Comparison of ENCODE assay signal across 12 mouse cellular contexts in the genomic region with DNA sequence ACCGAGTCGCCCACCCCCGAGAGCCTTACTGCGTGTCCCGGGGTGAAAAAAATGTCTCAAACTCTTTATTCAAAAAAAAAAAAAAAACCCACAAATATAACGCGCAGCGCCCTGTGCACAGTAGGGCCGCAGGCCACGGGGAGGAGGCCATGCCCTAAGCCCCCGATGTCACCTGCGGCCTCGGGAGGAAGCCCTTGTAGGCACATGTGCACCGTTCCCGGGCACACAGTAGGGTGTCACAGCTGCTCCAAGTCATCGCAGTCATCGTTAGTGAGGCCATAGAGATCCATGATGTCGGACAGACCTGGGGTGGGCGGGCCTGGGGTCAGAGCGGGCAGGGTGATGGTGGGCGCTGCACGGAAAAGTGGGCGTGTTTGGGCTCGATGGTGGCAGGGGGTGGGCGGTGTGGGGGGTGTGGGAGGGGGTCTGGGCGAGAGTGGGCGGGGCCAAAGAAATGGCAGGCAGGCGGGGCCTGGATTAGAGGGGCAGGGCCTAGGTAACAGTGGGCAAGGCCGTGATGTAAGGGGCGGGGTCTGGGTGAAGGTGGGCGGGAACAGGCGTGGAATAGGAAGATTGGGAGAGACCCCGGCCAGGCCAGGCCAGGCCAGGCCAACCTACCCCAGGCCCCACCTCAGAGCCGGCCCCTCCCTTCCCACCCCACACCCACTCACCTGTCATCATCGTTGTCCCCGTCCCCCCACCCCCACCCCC. TPM values are rescaled to one million over a fixed set of nuclear protein-coding genes. Genes with fewer than 3 reads are reported as not detected.
DNase-seq lines count a peak whose midpoint lies in the region; ATAC-seq and TF ChIP-seq lines count a peak whose summit lies in the region.
"Had no signal": no experiment of that assay in that cellular context is flagged by ENCODE, and none has a peak within 500 bp of the region (broad histone marks: within the 10 kb centered on the region; RNA-seq: fewer than 3 reads in every experiment).

No protein-coding gene starts in this region.

- H3K4me3 ChIP-seq in midbrain, embryonic 13.5 days (replicated peaks), result no peak overlapping the region
- no peak overlapping the region for H3K4me3 ChIP-seq in midbrain, embryonic 11.5 days (ENCODE audit: low read depth, low read length)
- peak overlapping the region; percentile 69 for H3K4me3 ChIP-seq in ES-Bruce4 (ENCODE audit: low read depth, low read length)
- H3K4me3 ChIP-seq: liver, embryonic 15.5 days; midbrain, embryonic 15.5 days; neural tube, embryonic 12.5 days had no signal

- no peak for TF ChIP-seq EP300 in ES-Bruce4 (IDR thresholded peaks at IDR 0.05; ENCODE audit: insufficient read depth, low read depth, low read length)

- ATAC-seq in midbrain, embryonic 13.5 days, result peak; percentile 12; the same call in 1 of the 2 replicates
- ATAC-seq in midbrain, embryonic 11.5 days (ENCODE audit: low FRiP score), result no peak
- no peak for ATAC-seq in erythroid progenitor cell, adult 5-6 weeks (replicated peaks; ENCODE audit: low FRiP score, poor library complexity, severe bottlenecking)
- ATAC-seq: midbrain, embryonic 15.5 days had no signal

- H3K4me2 ChIP-seq in midbrain, embryonic 13.5 days (replicated peaks), result no peak overlapping the region
- H3K4me2 ChIP-seq in midbrain, embryonic 11.5 days, result no peak overlapping the region
- H3K4me2 ChIP-seq: liver, embryonic 15.5 days; midbrain, embryonic 15.5 days; neural tube, embryonic 12.5 days had no signal

- H3K36me3 ChIP-seq in midbrain, embryonic 13.5 days, result peaks cover 18% of the 10 kb centered on the region
- H3K36me3 ChIP-seq in midbrain, embryonic 11.5 days (ENCODE audit: control insufficient read depth, insufficient read depth, low read length), result 0 out of 2 replicates have a peak, but pooled peaks cover 3% of the 10 kb centered on the region
- H3K36me3 ChIP-seq in ES-Bruce4 (ENCODE audit: control insufficient read depth, insufficient read depth, low read length, poor library complexity, severe bottlenecking), result no peaks in the 10 kb centered on the region
- H3K36me3 ChIP-seq in splenic B cell, adult 2 months (ENCODE audit: control insufficient read depth, insufficient read depth, low read length, poor library complexity, severe bottlenecking), result peaks cover 3% of the 10 kb centered on the region

- no peak overlapping the region for H3K9ac ChIP-seq in midbrain, embryonic 13.5 days (replicated peaks)
- no peak overlapping the region for H3K9ac ChIP-seq in midbrain, embryonic 11.5 days (ENCODE audit: low read length)
- peak overlapping the region; percentile 19 for H3K9ac ChIP-seq in ES-Bruce4 (ENCODE audit: low read depth, poor library complexity, severe bottlenecking)
- H3K9ac ChIP-seq: liver, embryonic 15.5 days; midbrain, embryonic 15.5 days; neural tube, embryonic 12.5 days had no signal

- DNase-seq in gastrocnemius, postnatal 10 days, result peak; percentile 9
- no peak for DNase-seq in gastrocnemius, postnatal 25 days
- no peak for DNase-seq in midbrain, embryonic 11.5 days (ENCODE audit: low spot score, missing footprints)
- DNase-seq in splenic B cell, adult 2 months (ENCODE audit: low read depth, low spot score), result peak; percentile 22
- DNase-seq in spleen, postnatal 4 days (ENCODE audit: low spot score in 2 of 2), result no peak
- DNase-seq: thymus, adult 18-20 months had no signal

- 91% methylated on average over 34 of the region's 36 CpGs for WGBS in midbrain, embryonic 13.5 days
- 90% methylated on average over 34 of the region's 36 CpGs for WGBS in midbrain, embryonic 11.5 days

- no peak for TF ChIP-seq POLR2A in ES-Bruce4 (IDR thresholded peaks at IDR 0.05; ENCODE audit: insufficient read depth, low read length)

- H3K27ac ChIP-seq in midbrain, embryonic 13.5 days, result no peak overlapping the region
- H3K27ac ChIP-seq in midbrain, embryonic 11.5 days (ENCODE audit: low read depth, low read length), result no peak overlapping the region
- 0 out of 2 replicates have a peak overlapping the region, but pooled peaks have one; percentile 3 for H3K27ac ChIP-seq in ES-Bruce4 (ENCODE audit: insufficient read depth, low read length)
- H3K27ac ChIP-seq: liver, embryonic 15.5 days; midbrain, embryonic 15.5 days; neural tube, embryonic 12.5 days had no signal

- peaks cover 44% of the 10 kb centered on the region for H3K9me3 ChIP-seq in midbrain, embryonic 13.5 days
- peaks cover 36% of the 10 kb centered on the region for H3K9me3 ChIP-seq in midbrain, embryonic 11.5 days (ENCODE audit: control insufficient read depth, low read length)
- no peaks in the 10 kb centered on the region for H3K9me3 ChIP-seq in ES-Bruce4 (replicated peaks; ENCODE audit: control insufficient read depth, insufficient read depth, low read length, poor library complexity, severe bottlenecking)

- H3K4me1 ChIP-seq in midbrain, embryonic 13.5 days (replicated peaks), result no peaks in the 10 kb centered on the region
- H3K4me1 ChIP-seq in midbrain, embryonic 11.5 days (ENCODE audit: control insufficient read depth, insufficient read depth, low read length), result no peaks in the 10 kb centered on the region
- H3K4me1 ChIP-seq in ES-Bruce4 (ENCODE audit: control insufficient read depth, insufficient read depth, low read length), result no peaks in the 10 kb centered on the region
- H3K4me1 ChIP-seq: liver, embryonic 15.5 days; midbrain, embryonic 15.5 days; neural tube, embryonic 12.5 days had no signal

- TF ChIP-seq CTCF in ES-Bruce4 (IDR thresholded peaks at IDR 0.05; ENCODE audit: low read depth, low read length), result no peak

- H3K27me3 ChIP-seq in midbrain, embryonic 13.5 days, result no peaks in the 10 kb centered on the region
- no peaks in the 10 kb centered on the region for H3K27me3 ChIP-seq in midbrain, embryonic 11.5 days (ENCODE audit: control insufficient read depth, insufficient read depth, low read length)
- no peaks in the 10 kb centered on the region for H3K27me3 ChIP-seq in ES-Bruce4 (ENCODE audit: control insufficient read depth, insufficient read depth, low read length, poor library complexity, severe bottlenecking)
- H3K27me3 ChIP-seq in splenic B cell, adult 2 months (ENCODE audit: control insufficient read depth, insufficient read depth, low read length, poor library complexity, severe bottlenecking), result no peaks in the 10 kb centered on the region
- H3K27me3 ChIP-seq: liver, embryonic 15.5 days; midbrain, embryonic 15.5 days; neural tube, embryonic 12.5 days had no signal

RNA-seq across cellular contexts. Expression of gene Crlf2, which starts 8.4 kb away (rescaled TPM):
- total RNA-seq in gastrocnemius, postnatal 10 days (2021), result 10 to 100 TPM; 10.4 to 13.1 TPM
- total RNA-seq in gastrocnemius, postnatal 25 days (2021), result 1 to 10 TPM; 3.0 to 4.4 TPM
- polyA plus RNA-seq in midbrain, embryonic 13.5 days (2015; fragmentation: Nextera tagmentation; extraction: Ambion mirVana), result 7.7 and 8.9 TPM in 2 replicates
- polyA plus RNA-seq in midbrain, embryonic 11.5 days (2014; fragmentation: Nextera tagmentation; extraction: Ambion mirVana), result 2.4 and 2.9 TPM in 2 replicates
- polyA plus RNA-seq in ES-Bruce4 (2011; ENCODE audit: insufficient read depth, insufficient read length, low read depth, missing spikeins), result 9.4 and 15.6 TPM in 2 replicates
- 9.2 TPM in 1 of 2 replicates, not detected in the other for total RNA-seq in erythroid progenitor cell, adult 5-6 weeks (2015; ENCODE audit: low replicate concordance)
- total RNA-seq in erythroid progenitor cell, adult 5-6 weeks (2017; ENCODE audit: low replicate concordance), result 3.0 and 3.6 TPM in 2 replicates

Comparison
In these comparisons a context has a peak if more than half of its experiments do, and no peak if none do; other contexts are left out.
1. DNase-seq: peak in gastrocnemius, postnatal 10 days (single experiment) and splenic B cell, adult 2 months (single experiment); none in gastrocnemius, postnatal 25 days (single experiment), midbrain, embryonic 11.5 days (single experiment) and spleen, postnatal 4 days (0 of 2).